Mouse (Mus musculus) CH12.LX (cell line): ENCODE data around the gene Kdm6a.

Source experiments
- CHD2 ChIP-seq: IDR thresholded peaks from 2 replicates; pipeline ENCODE4 v1.6.1; 2011; ENCODE audit warnings: low read length, improper control_type of control experiment
- CTCF ChIP-seq, 2 experiments: IDR thresholded peaks in 1 of 2; conservative IDR thresholded peaks in 1 of 2; 2 replicates each; pipeline ENCODE4 v1.5.1; 2011 to 2012; ENCODE audit warnings: low read depth in 2 of 2, low read length in 2 of 2, improper control_type of control experiment in 1 of 2, inconsistent platforms in 1 of 2, mild to moderate bottlenecking in 1 of 2, moderate library complexity in 1 of 2
- ZNF384 ChIP-seq: IDR thresholded peaks from 2 replicates; pipeline ENCODE4 v1.6.1; 2012; ENCODE audit warnings: low read depth, low read length, improper control_type of control experiment, inconsistent platforms

- TF ChIP-seq ZNF384 (no peak), CTCF (conservative IDR thresholded peaks at IDR 0.05 in 1 of 2, IDR thresholded peaks at IDR 0.05 in 1 of 2; ENCODE audit: low read depth in 2 of 2, low read length in 2 of 2) (no peak), CHD2 (no peak)
These were observed 117.8 kb downstream of the Kdm6a start for GRCm38 (mm10) chrX:18280134-18280533.
